Mouse (Mus musculus): ENCODE measurements at regions not wholly inside any gene's neighbourhood (a gene's known extent, or its start where the extent isn't known, plus 50 kb on each side); places are given as distances from the start of the nearest gene placed in this dataset.

- H3K27ac ChIP-seq (ENCODE audit: low read length), result no peak overlapping the region
- no peak overlapping the region for H3K9ac ChIP-seq (ENCODE audit: low read length)
- H3K4me1 ChIP-seq (ENCODE audit: control insufficient read depth, insufficient read depth, low read length), result peaks cover 4% of the 10 kb centered on the region; the same call in 1 of the 2 replicates
- H3K36me3 ChIP-seq (ENCODE audit: control insufficient read depth, insufficient read depth, low read length), result no peaks in the 10 kb centered on the region
- H3K4me3 ChIP-seq (replicated peaks; ENCODE audit: low read length), result no peak overlapping the region
- ATAC-seq (ENCODE audit: insufficient read depth, low FRiP score), result no peak
- H3K27me3 ChIP-seq (ENCODE audit: control insufficient read depth, insufficient read depth, low read length), result no peaks in the 10 kb centered on the region
- no peak overlapping the region for H3K4me2 ChIP-seq (ENCODE audit: low read depth, low read length)
- WGBS, result 36% methylated on average over 6 of the region's 6 CpGs
- no peaks in the 10 kb centered on the region for H3K9me3 ChIP-seq (replicated peaks; ENCODE audit: control insufficient read depth, low read length)
Measured at GRCm38 (mm10) chr11:112055591-112055990, 726.4 kb upstream of the Sox9 start.

DNA sequence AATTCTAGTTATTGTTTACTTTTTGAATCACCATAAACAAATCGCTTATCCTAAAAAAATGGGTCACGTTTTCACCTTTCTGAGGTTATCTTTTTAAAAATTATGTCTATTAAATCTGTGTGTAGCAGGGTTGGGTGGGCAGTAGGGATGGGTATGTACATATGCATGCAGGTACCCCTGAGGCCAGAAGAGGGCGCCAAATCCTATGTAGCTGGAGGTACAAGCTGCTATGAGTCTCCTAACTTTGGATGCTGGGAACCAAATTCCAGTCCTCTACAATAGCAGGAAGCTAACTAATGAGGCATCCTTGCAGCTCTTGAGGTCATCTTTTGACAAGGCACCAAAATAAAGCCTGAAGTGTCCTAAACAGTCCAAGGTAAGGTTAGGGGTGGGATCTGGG is 714.8 kb upstream of the Sox9 start:
- Histone ChIP-seq H3K36me3 (ENCODE audit: control insufficient read depth, insufficient read depth, low read length) (no peaks in the 10 kb centered on the region), H3K4me1 (ENCODE audit: control insufficient read depth, insufficient read depth, low read length) (no peaks in the 10 kb centered on the region), H3K27me3 (ENCODE audit: control insufficient read depth, insufficient read depth, low read length) (no peaks in the 10 kb centered on the region), H3K27ac (ENCODE audit: low read length) (no peak overlapping the region), H3K9ac (ENCODE audit: low read length) (no peak overlapping the region), H3K4me3 (replicated peaks; ENCODE audit: low read length) (no peak overlapping the region), H3K9me3 (replicated peaks; ENCODE audit: control insufficient read depth, low read length) (no peaks in the 10 kb centered on the region), H3K4me2 (ENCODE audit: low read depth, low read length) (no peak overlapping the region)
- no peak for ATAC-seq (ENCODE audit: insufficient read depth, low FRiP score)
- 72% methylated on average over 3 of the region's 3 CpGs for WGBS

GRCm38 (mm10) chr11:112068821-112069220 is 713.2 kb upstream of the Sox9 start:
- H3K27me3 ChIP-seq (ENCODE audit: control insufficient read depth, insufficient read depth, low read length), result no peaks in the 10 kb centered on the region
- no peak overlapping the region for H3K27ac ChIP-seq (ENCODE audit: low read length)
- H3K9me3 ChIP-seq (replicated peaks; ENCODE audit: control insufficient read depth, low read length), result no peaks in the 10 kb centered on the region
- no peak overlapping the region for H3K9ac ChIP-seq (ENCODE audit: low read length)
- H3K4me2 ChIP-seq (ENCODE audit: low read depth, low read length), result no peak overlapping the region
- no peak overlapping the region for H3K4me3 ChIP-seq (replicated peaks; ENCODE audit: low read length)
- no peak for ATAC-seq (ENCODE audit: insufficient read depth, low FRiP score)
- 80% methylated on average over 4 of the region's 4 CpGs for WGBS
- no peaks in the 10 kb centered on the region for H3K4me1 ChIP-seq (ENCODE audit: control insufficient read depth, insufficient read depth, low read length)
- H3K36me3 ChIP-seq (ENCODE audit: control insufficient read depth, insufficient read depth, low read length), result no peaks in the 10 kb centered on the region

- Histone ChIP-seq H3K4me2 (ENCODE audit: low read depth, low read length) (no peak overlapping the region), H3K36me3 (ENCODE audit: control insufficient read depth, insufficient read depth, low read length) (no peaks in the 10 kb centered on the region), H3K4me1 (ENCODE audit: control insufficient read depth, insufficient read depth, low read length) (no peaks in the 10 kb centered on the region), H3K27me3 (ENCODE audit: control insufficient read depth, insufficient read depth, low read length) (no peaks in the 10 kb centered on the region), H3K27ac (ENCODE audit: low read length) (no peak overlapping the region), H3K9me3 (replicated peaks; ENCODE audit: control insufficient read depth, low read length) (no peaks in the 10 kb centered on the region), H3K9ac (ENCODE audit: low read length) (no peak overlapping the region), H3K4me3 (replicated peaks; ENCODE audit: low read length) (no peak overlapping the region)
- ATAC-seq (ENCODE audit: insufficient read depth, low FRiP score), result no peak
- 84% methylated on average over 7 of the region's 7 CpGs for WGBS
Measured at GRCm38 (mm10) chr11:112071571-112071970, 710.5 kb upstream of the Sox9 start.

GRCm38 (mm10) chr11:112081386-112081785 is 700.6 kb upstream of the Sox9 start:
- H3K4me3 ChIP-seq (replicated peaks; ENCODE audit: low read length), result no peak overlapping the region
- H3K27ac ChIP-seq (ENCODE audit: low read length), result no peak overlapping the region
- no peaks in the 10 kb centered on the region for H3K36me3 ChIP-seq (ENCODE audit: control insufficient read depth, insufficient read depth, low read length)
- no peak overlapping the region for H3K9ac ChIP-seq (ENCODE audit: low read length)
- H3K4me2 ChIP-seq (ENCODE audit: low read depth, low read length), result no peak overlapping the region
- H3K4me1 ChIP-seq (ENCODE audit: control insufficient read depth, insufficient read depth, low read length), result no peaks in the 10 kb centered on the region
- no peaks in the 10 kb centered on the region for H3K9me3 ChIP-seq (replicated peaks; ENCODE audit: control insufficient read depth, low read length)
- ATAC-seq (ENCODE audit: insufficient read depth, low FRiP score), result no peak
- no peaks in the 10 kb centered on the region for H3K27me3 ChIP-seq (ENCODE audit: control insufficient read depth, insufficient read depth, low read length)
- WGBS, result 70% methylated on average over 4 of the region's 4 CpGs

GRCm38 (mm10) chr11:112083019-112083418 is 699.0 kb upstream of the Sox9 start:
- Histone ChIP-seq H3K4me1 (ENCODE audit: control insufficient read depth, insufficient read depth, low read length) (no peaks in the 10 kb centered on the region), H3K9me3 (replicated peaks; ENCODE audit: control insufficient read depth, low read length) (no peaks in the 10 kb centered on the region), H3K27me3 (ENCODE audit: control insufficient read depth, insufficient read depth, low read length) (no peaks in the 10 kb centered on the region), H3K36me3 (ENCODE audit: control insufficient read depth, insufficient read depth, low read length) (no peaks in the 10 kb centered on the region), H3K4me3 (replicated peaks; ENCODE audit: low read length) (no peak overlapping the region), H3K9ac (ENCODE audit: low read length) (no peak overlapping the region), H3K27ac (ENCODE audit: low read length) (no peak overlapping the region), H3K4me2 (ENCODE audit: low read depth, low read length) (no peak overlapping the region)
- WGBS, result 21% methylated on average over 4 of the region's 4 CpGs
- ATAC-seq (ENCODE audit: insufficient read depth, low FRiP score), result no peak

- ATAC-seq (ENCODE audit: insufficient read depth, low FRiP score), result peak; percentile 76
- no peak overlapping the region for H3K4me3 ChIP-seq (replicated peaks; ENCODE audit: low read length)
- H3K27ac ChIP-seq (ENCODE audit: low read length), result no peak overlapping the region
- H3K9ac ChIP-seq (ENCODE audit: low read length), result no peak overlapping the region
- H3K36me3 ChIP-seq (ENCODE audit: control insufficient read depth, insufficient read depth, low read length), result no peaks in the 10 kb centered on the region
- no peaks in the 10 kb centered on the region for H3K27me3 ChIP-seq (ENCODE audit: control insufficient read depth, insufficient read depth, low read length)
- 50% methylated on average over 8 of the region's 8 CpGs for WGBS
- no peak overlapping the region for H3K4me2 ChIP-seq (ENCODE audit: low read depth, low read length)
- no peaks in the 10 kb centered on the region; the same call in 1 of the 2 replicates for H3K4me1 ChIP-seq (ENCODE audit: control insufficient read depth, insufficient read depth, low read length)
- H3K9me3 ChIP-seq (replicated peaks; ENCODE audit: control insufficient read depth, low read length), result no peaks in the 10 kb centered on the region
Measured at GRCm38 (mm10) chr11:112092168-112092567, 689.9 kb upstream of the Sox9 start.

GRCm38 (mm10) chr11:112095009-112095408 is 687.0 kb upstream of the Sox9 start:
- no peaks in the 10 kb centered on the region for H3K9me3 ChIP-seq (replicated peaks; ENCODE audit: control insufficient read depth, low read length)
- no peak overlapping the region for H3K27ac ChIP-seq (ENCODE audit: low read length)
- H3K27me3 ChIP-seq (ENCODE audit: control insufficient read depth, insufficient read depth, low read length), result no peaks in the 10 kb centered on the region
- H3K36me3 ChIP-seq (ENCODE audit: control insufficient read depth, insufficient read depth, low read length), result no peaks in the 10 kb centered on the region
- no peak overlapping the region for H3K4me3 ChIP-seq (replicated peaks; ENCODE audit: low read length)
- no peaks in the 10 kb centered on the region; the same call in 1 of the 2 replicates for H3K4me1 ChIP-seq (ENCODE audit: control insufficient read depth, insufficient read depth, low read length)
- ATAC-seq (ENCODE audit: insufficient read depth, low FRiP score), result no peak
- H3K9ac ChIP-seq (ENCODE audit: low read length), result no peak overlapping the region
- WGBS, result 55% methylated on average over 3 of the region's 3 CpGs
- H3K4me2 ChIP-seq (ENCODE audit: low read depth, low read length), result no peak overlapping the region

DNA sequence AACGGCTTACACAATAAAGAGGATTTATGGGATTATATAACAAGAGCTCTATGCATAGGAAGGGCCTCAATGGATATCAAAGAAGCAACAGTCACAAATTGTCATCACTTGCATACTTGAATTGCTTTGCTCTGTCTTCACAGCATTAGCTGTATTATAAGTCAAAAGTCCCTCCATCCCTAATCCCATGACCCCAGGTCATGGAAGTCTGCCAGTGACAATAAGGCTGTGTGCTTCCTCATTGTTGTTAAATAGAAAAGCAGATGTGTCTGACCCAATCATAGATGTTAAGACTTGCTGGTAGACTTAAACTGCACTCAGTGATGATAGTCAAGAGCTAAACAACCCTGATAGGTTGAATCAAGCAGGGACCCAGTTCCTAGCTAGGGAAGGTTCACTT is 683.9 kb upstream of the Sox9 start:
- ATAC-seq (ENCODE audit: insufficient read depth, low FRiP score), result no peak

DNA sequence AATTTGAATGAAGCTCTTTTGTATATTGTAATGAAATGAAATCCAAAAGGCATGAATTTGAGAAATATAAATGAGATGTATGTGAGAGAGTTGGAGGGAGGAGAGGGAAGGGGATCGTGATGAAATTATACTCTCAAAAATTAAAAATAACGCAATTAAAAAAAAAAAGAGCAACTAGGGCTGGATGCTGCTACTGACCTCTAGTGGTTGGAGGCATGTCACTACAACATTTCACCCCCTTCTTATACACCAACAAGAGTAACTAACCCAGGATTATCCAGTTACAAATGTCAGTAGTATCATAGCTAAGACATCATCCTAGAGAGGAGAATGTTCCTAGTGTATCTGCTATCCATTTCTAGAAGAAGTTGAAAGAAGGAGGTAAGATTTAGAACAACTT is 678.8 kb upstream of the Sox9 start:
- H3K9ac ChIP-seq (ENCODE audit: low read length), result no peak overlapping the region
- no peaks in the 10 kb centered on the region for H3K9me3 ChIP-seq (replicated peaks; ENCODE audit: control insufficient read depth, low read length)
- no peak for ATAC-seq (ENCODE audit: insufficient read depth, low FRiP score)
- H3K4me1 ChIP-seq (ENCODE audit: control insufficient read depth, insufficient read depth, low read length), result peaks cover 6% of the 10 kb centered on the region
- WGBS, result 58% methylated on average over 2 of the region's 2 CpGs
- H3K4me2 ChIP-seq (ENCODE audit: low read depth, low read length), result no peak overlapping the region
- H3K27me3 ChIP-seq (ENCODE audit: control insufficient read depth, insufficient read depth, low read length), result no peaks in the 10 kb centered on the region
- no peak overlapping the region for H3K4me3 ChIP-seq (replicated peaks; ENCODE audit: low read length)
- H3K36me3 ChIP-seq (ENCODE audit: control insufficient read depth, insufficient read depth, low read length), result no peaks in the 10 kb centered on the region
- H3K27ac ChIP-seq (ENCODE audit: low read length), result no peak overlapping the region

More for the DNA sequence above, 683.9 kb upstream of the Sox9 start:
- Histone ChIP-seq H3K27ac (ENCODE audit: low read length) (no peak overlapping the region), H3K27me3 (ENCODE audit: control insufficient read depth, insufficient read depth, low read length) (no peaks in the 10 kb centered on the region), H3K4me2 (ENCODE audit: low read depth, low read length) (no peak overlapping the region), H3K9me3 (replicated peaks; ENCODE audit: control insufficient read depth, low read length) (no peaks in the 10 kb centered on the region), H3K4me1 (ENCODE audit: control insufficient read depth, insufficient read depth, low read length) (no peaks in the 10 kb centered on the region), H3K9ac (ENCODE audit: low read length) (no peak overlapping the region), H3K4me3 (replicated peaks; ENCODE audit: low read length) (no peak overlapping the region), H3K36me3 (ENCODE audit: control insufficient read depth, insufficient read depth, low read length) (no peaks in the 10 kb centered on the region)
- WGBS, result 61% methylated on average over 1 of the region's 1 CpGs
